Mouse (Mus musculus) ovary, postnatal 10 days (tissue): ENCODE results near the gene Mynn.

ENCODE experiments used
- DNase-seq: peaks from one replicate; pipeline ENCODE4 v3.0.0; 2022; ENCODE audit warnings: low spot score

The Mynn gene

DNA sequence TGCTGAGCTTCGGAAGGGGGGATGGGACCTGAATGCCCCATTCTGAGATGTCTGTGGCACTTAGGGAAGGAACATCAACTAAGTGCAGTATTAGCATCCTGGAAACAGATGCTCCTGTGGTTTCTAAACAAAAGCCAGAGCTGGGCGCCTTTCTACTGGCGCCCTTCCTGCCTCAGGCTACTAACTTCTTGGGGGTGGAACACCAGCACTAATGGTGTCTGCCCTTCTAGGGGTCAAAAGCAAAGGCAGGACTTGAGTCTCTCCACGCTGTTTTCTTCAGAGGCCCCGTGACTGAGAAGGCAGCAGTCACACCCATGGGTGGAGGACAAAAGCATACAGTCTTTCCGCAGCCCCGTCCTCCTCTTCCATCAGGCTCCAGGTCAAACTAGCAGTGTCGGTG, 44.9 kb downstream of the Mynn start:
- no peak for DNase-seq

DNA sequence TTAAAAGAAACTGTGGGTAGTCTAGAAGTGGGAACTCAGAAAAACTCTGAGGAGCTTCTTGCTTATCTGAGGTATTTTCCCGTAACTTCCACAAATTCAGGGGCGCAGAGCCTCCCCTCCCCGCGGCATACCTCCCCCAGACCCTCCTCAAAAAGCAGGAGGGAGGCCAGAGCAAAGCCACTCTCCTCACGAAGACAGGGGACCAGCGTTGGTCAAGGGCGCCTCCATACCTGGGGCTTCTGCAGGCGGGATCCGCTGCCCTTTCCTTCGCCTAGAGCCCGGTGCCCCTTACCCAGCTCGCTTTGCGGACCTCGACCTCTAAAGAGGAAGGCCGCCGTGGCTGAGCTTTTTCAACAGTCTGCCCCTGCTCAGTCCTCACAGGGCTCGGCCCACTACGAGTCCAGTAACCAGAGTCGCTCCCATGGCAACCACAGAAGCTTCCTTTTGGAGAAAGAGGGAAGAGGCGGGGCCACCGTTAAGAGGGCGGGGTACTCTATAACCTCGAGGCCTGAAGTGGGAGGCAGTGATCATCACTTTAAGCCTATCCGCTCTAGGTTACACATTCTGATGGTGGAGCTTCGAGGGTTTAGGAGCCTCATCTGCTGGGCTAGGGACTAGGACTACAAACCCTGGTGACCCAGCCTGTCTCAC, 45.7 kb downstream of the Mynn start, which contains the start of gene Lrrc34:
TSS of gene Lrrc34 (minus strand) at position 430 of the 651 bp plus-strand sequence.
- peak; percentile 13 for DNase-seq

DNA sequence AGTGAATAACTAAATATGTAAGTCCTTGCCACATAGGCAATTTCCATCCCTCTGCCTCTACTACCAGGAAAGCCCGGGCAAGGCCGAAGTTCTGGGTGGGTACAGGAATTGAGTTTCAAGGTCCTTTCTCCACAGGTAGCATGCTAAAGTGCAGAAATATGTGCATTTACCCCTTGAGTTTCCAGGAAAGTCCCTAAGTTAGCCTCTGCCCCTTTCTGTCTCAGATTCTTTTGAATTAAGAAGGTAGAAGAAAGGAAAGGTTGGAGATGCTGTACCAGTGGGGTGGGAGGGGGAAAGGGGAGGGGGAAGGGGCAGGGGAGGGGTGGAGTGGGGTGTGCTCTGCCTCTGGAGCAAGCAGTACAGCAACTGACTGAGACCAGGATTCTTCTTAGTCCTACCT, 46.6 kb downstream of the Mynn start:
- DNase-seq: no peak

DNA sequence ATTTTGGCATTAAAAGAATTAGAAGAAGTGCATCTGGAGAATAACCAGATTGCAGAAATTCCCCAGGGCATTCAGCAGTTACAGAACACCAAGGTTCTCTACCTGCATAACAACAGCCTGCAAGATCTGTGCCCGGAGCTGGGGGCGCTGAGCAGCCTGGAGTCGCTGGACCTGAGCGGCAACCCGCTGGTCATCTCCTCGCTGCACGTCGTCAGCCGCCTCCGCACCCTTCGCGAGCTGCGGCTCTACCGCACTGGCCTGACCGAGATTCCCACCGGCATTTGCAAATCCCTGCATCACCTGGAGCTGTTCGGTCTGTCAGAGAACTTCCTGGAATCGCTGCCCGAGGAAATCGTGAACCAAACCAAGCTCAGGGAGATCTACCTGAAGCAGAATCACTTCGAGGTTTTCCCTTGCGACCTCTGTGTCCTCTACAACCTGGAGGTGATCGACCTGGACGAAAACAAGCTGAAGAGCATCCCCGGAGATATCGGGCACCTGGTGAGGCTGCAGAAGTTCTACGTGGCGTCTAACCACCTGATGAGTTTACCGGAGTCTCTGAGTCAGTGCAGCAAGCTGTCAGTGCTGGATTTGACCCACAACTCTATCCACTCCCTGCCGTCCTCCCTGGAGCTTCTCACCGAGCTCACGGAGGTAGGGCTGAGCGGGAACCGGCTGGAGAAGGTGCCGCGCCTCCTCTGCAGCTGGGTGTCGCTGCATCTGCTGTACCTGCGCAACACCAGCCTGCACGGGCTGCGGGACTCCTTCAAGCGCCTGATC, 48.4 kb downstream of the Mynn start:
- no peak for DNase-seq

DNA sequence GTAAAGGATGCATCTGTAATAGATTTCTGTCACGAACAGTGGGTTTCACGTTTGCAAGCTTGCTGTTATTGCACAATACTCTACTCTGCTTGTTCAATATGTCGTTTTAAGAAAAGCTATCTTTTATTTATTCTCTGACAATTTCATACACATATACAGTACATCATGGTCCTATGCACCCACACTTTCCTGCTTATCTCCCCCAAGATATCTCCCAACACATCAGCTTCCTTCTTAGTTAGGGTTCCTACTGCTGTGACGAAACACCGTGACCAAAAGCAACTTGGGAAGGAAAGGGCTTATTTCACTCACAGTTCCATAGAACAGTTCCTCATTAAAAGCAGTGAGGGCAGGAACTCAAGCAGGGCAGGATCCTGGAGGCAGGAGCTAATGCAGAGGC, 54.1 kb downstream of the Mynn start:
- no peak for DNase-seq

DNA sequence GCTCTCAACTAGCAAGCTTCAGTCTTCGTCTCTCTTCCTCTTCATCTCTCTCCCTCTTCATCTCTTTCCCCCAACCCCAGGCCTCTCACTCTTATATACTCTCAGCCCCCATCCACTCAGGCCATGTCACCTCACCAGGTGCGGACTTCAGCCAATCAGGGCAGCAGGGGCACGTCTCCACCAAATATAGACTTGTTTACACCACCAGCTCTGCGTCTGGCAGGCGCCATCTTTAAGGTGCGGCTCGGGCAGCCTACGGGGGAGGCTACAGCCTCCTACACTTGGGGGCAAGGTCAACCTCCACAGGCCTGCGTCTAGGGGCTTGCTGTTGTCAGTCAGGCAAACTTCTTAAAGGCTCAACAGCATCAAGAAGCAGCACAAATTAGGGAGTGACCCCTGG, 56.6 kb downstream of the Mynn start:
- no peak for DNase-seq
